Mouse (Mus musculus) left cerebral cortex, postnatal 10 days (tissue): Measurements from ENCODE around the gene Dnajc27. TPM values are rescaled to one million over a fixed set of nuclear protein-coding genes. Genes with fewer than 3 reads are reported as not detected.

ENCODE experiments used
- DNase-seq, 2 experiments: peaks; one replicate each; pipeline ENCODE4 v3.0.0; 2021 to 2022; ENCODE audit warnings: low spot score in 2 of 2, mixed read lengths in 1 of 2; ENCODE audit errors: extremely low spot score in 1 of 2
- intact Hi-C: fragments of 180-260 bp; cut with DNase I; formaldehyde crosslinking; loops from one replicate; pipeline ENCODE4 v1.15.1; 2025
- total RNA-seq, 2 experiments: library from RNA; stranded (reverse); gene quantifications; 2 replicates each; pipeline ENCODE4 v1.2.3; 2021

The Dnajc27 gene
- total RNA-seq: 10 to 100 TPM; 63.3 to 63.5 TPM

- peak; percentile 97 for DNase-seq
- intact Hi-C loops: no loop called here
Observed at GRCm38 (mm10) chr12:4082132-4083001, at the start of gene Dnajc27. Dnajc27 (plus strand) TSS chr12:4082583.

- DNase-seq: no peak
- intact Hi-C loops: loop anchor here (5.0 kb wide), 1 partner anchor 54 kb away; no protein-coding TSS in a partner anchor
Observed at GRCm38 (mm10) chr12:4036157-4036556, 46.2 kb upstream of the Dnajc27 start.

GRCm38 (mm10) chr12:4037511-4037910 lies 44.9 kb upstream of the Dnajc27 start:
- no peak for DNase-seq
- intact Hi-C loops: loop anchor here (5.0 kb wide), 1 partner anchor 55 kb away; no protein-coding TSS in a partner anchor

GRCm38 (mm10) chr12:4038061-4039041 lies 44.0 kb upstream of the Dnajc27 start, which contains the start of gene Efr3b:
Efr3b (minus strand) TSS chr12:4038915.
- intact Hi-C loops: loop anchor here (5.0 kb wide), 1 partner anchor 56 kb away; no protein-coding TSS in a partner anchor

GRCm38 (mm10) chr12:4039046-4039445 lies 43.3 kb upstream of the Dnajc27 start:
- intact Hi-C loops: loop anchor here (5.0 kb wide), 1 partner anchor 57 kb away; no protein-coding TSS in a partner anchor

More at GRCm38 (mm10) chr12:4038061-4039041, 44.0 kb upstream of the Dnajc27 start, which contains the start of gene Efr3b:
- DNase-seq: peak; percentile 75 to 92

GRCm38 (mm10) chr12:4042411-4042810 lies 40.0 kb upstream of the Dnajc27 start:
- no peak for DNase-seq
- intact Hi-C loops: no loop called here

More at GRCm38 (mm10) chr12:4039046-4039445, 43.3 kb upstream of the Dnajc27 start:
- no peak for DNase-seq

- intact Hi-C loops: no loop called here
- no peak for DNase-seq
Observed at GRCm38 (mm10) chr12:4045992-4046391, 36.4 kb upstream of the Dnajc27 start.

- intact Hi-C loops: no loop called here
- DNase-seq: no peak
Observed at GRCm38 (mm10) chr12:4048031-4048430, 34.4 kb upstream of the Dnajc27 start.

GRCm38 (mm10) chr12:4050861-4051425 lies 31.4 kb upstream of the Dnajc27 start:
- no peak for DNase-seq
- intact Hi-C loops: no loop called here

- no peak for DNase-seq
- intact Hi-C loops: no loop called here
Observed at GRCm38 (mm10) chr12:4053643-4054042, 28.7 kb upstream of the Dnajc27 start.

- no peak for DNase-seq
- intact Hi-C loops: no loop called here
Observed at GRCm38 (mm10) chr12:4054845-4055244, 27.5 kb upstream of the Dnajc27 start.

- no peak for DNase-seq
- intact Hi-C loops: no loop called here
Observed at GRCm38 (mm10) chr12:4058321-4058720, 24.1 kb upstream of the Dnajc27 start.

- intact Hi-C loops: no loop called here
- DNase-seq: no peak
Observed at GRCm38 (mm10) chr12:4059683-4060082, 22.7 kb upstream of the Dnajc27 start.

- DNase-seq: no peak
- intact Hi-C loops: no loop called here
Observed at GRCm38 (mm10) chr12:4065498-4065897, 16.9 kb upstream of the Dnajc27 start.

- intact Hi-C loops: no loop called here
- no peak for DNase-seq
Observed at GRCm38 (mm10) chr12:4065944-4066343, 16.4 kb upstream of the Dnajc27 start.

- no peak for DNase-seq
Observed at GRCm38 (mm10) chr12:4066681-4067459, 15.5 kb upstream of the Dnajc27 start.

GRCm38 (mm10) chr12:4068551-4068950 lies 13.8 kb upstream of the Dnajc27 start:
- intact Hi-C loops: no loop called here
- no peak for DNase-seq

More at GRCm38 (mm10) chr12:4066681-4067459, 15.5 kb upstream of the Dnajc27 start:
- intact Hi-C loops: no loop called here

- DNase-seq: no peak
- intact Hi-C loops: loop anchor here (10.0 kb wide), 1 partner anchor 407 kb away; no protein-coding TSS in a partner anchor
Observed at GRCm38 (mm10) chr12:4071671-4072070, 10.7 kb upstream of the Dnajc27 start.
